Mouse (Mus musculus) erythroblast, embryonic 14.5 days (primary cell): ENCODE data around the gene Hist1h4f.

Experiments used
- GATA1 ChIP-seq: IDR thresholded peaks from 2 replicates; pipeline ENCODE4 v1.6.1; 2012; ENCODE audit warnings: low read length, inconsistent platforms, mixed read lengths
- TAL1 ChIP-seq: IDR thresholded peaks from 3 replicates; pipeline ENCODE4 v1.6.1; 2012; ENCODE audit warnings: low read length, inconsistent platforms, mixed read lengths

- TF ChIP-seq TAL1 (no peak), GATA1 (no peak)
These were observed 21.1 kb downstream of the Hist1h4f start for GRCm38 (mm10) chr13:23530181-23530900.
